Mouse (Mus musculus) kidney, adult 9 months (tissue): ENCODE measurements around the gene 5330417C22Rik.

Experiments
- DNase-seq: peaks from one replicate; pipeline ENCODE4 v3.0.0; 2022

5330417C22Rik gene

GRCm38 (mm10) chr3:108454172-108454571 lies 82.2 kb downstream of the 5330417C22Rik start:
- no peak for DNase-seq

GRCm38 (mm10) chr3:108451969-108452368 lies 84.4 kb downstream of the 5330417C22Rik start:
- DNase-seq: no peak

GRCm38 (mm10) chr3:108445366-108445705 lies 91.0 kb downstream of the 5330417C22Rik start:
- DNase-seq: no peak

GRCm38 (mm10) chr3:108444698-108445365 lies 91.5 kb downstream of the 5330417C22Rik start, which contains the start of gene Sars:
Sars (minus strand) TSS chr3:108445209.
- peak; percentile 93 for DNase-seq

GRCm38 (mm10) chr3:108444029-108444428 lies 92.3 kb downstream of the 5330417C22Rik start:
- DNase-seq: peak; percentile 70

GRCm38 (mm10) chr3:108436380-108436714 lies 100.0 kb downstream of the 5330417C22Rik start:
- DNase-seq: no peak

GRCm38 (mm10) chr3:108435701-108436379 lies 100.5 kb downstream of the 5330417C22Rik start:
- DNase-seq: no peak

- no peak for DNase-seq
Measured at GRCm38 (mm10) chr3:108433881-108434495, 102.3 kb downstream of the 5330417C22Rik start.

GRCm38 (mm10) chr3:108433188-108433880 lies 103.0 kb downstream of the 5330417C22Rik start:
- no peak for DNase-seq

GRCm38 (mm10) chr3:108432542-108433187 lies 103.7 kb downstream of the 5330417C22Rik start:
- DNase-seq: no peak

GRCm38 (mm10) chr3:108425624-108426018 lies 110.7 kb downstream of the 5330417C22Rik start:
- DNase-seq: no peak

- DNase-seq: no peak
Measured at GRCm38 (mm10) chr3:108424944-108425623, 111.3 kb downstream of the 5330417C22Rik start.

GRCm38 (mm10) chr3:108423844-108424801 lies 112.2 kb downstream of the 5330417C22Rik start:
- peak; percentile 65 for DNase-seq

- DNase-seq: no peak
Measured at GRCm38 (mm10) chr3:108423006-108423405, 113.3 kb downstream of the 5330417C22Rik start.

GRCm38 (mm10) chr3:108415831-108416223 lies 120.5 kb downstream of the 5330417C22Rik start:
- DNase-seq: peak; percentile 77

- no peak for DNase-seq
Measured at GRCm38 (mm10) chr3:108414857-108415830, 121.2 kb downstream of the 5330417C22Rik start, which contains the start of gene Celsr2. Celsr2 (minus strand) TSS chr3:108415552.

GRCm38 (mm10) chr3:108413634-108414360 lies 122.5 kb downstream of the 5330417C22Rik start:
- no peak for DNase-seq

GRCm38 (mm10) chr3:108411754-108412121 lies 124.6 kb downstream of the 5330417C22Rik start:
- DNase-seq: peak; percentile 96
